Mouse (Mus musculus) activated CD4-positive, CD25-positive, alpha-beta regulatory T cell (primary cell): ENCODE results near the gene Slc23a2. TPM values are rescaled to one million over a fixed set of nuclear protein-coding genes. Genes with fewer than 3 reads are reported as not detected.

ENCODE experiments used
- polyA plus RNA-seq, 2 experiments: library from polyadenylated mRNA; unstranded; fragments of 100-300 nt; shearing (Covaris generic); gene quantifications; one replicate each; pipeline ENCODE4 v1.2.1; 2017

The Slc23a2 gene
- 10 to 100 TPM; 28.6 to 42.6 TPM for polyA plus RNA-seq

GRCm38 (mm10) chr2:132144971-132145691 is at the start of gene Slc23a2:
TSS of gene Slc23a2 (minus strand) at chr2:132145108.

GRCm38 (mm10) chr2:132029646-132030417 is 115.1 kb downstream of the Slc23a2 start, which contains the start of gene Rassf2:
TSS of gene Rassf2 (minus strand) at chr2:132030258.

Other genes starting within 250 kb of the Slc23a2 start
- 10 to 100 TPM in 1 of 2 experiments, 1 to 10 TPM in 1; 7.4 to 19.5 TPM for gene Prnp, start 235.2 kb downstream of the Slc23a2 start, polyA plus RNA-seq
- gene Prn, start 235.2 kb downstream of the Slc23a2 start, polyA plus RNA-seq: not detected
- not detected for gene Prnd, start 194.2 kb downstream of the Slc23a2 start, polyA plus RNA-seq
- 10 to 100 TPM; 61.4 to 77.7 TPM for gene Rassf2, start 114.8 kb downstream of the Slc23a2 start, polyA plus RNA-seq
- gene Tmem230, start 102.7 kb upstream of the Slc23a2 start, polyA plus RNA-seq: 10 to 100 TPM; 46.0 to 49.2 TPM
- gene Pcna, start 108.2 kb upstream of the Slc23a2 start, polyA plus RNA-seq: 100 to 1,000 TPM; 191 to 210 TPM
- gene Cds2, start 118.0 kb upstream of the Slc23a2 start, polyA plus RNA-seq: 10 to 100 TPM; 35.7 to 73.1 TPM
- under 1 TPM in 1 of 2 experiments, not detected in 1; 0.49 TPM for gene Prokr2, start 240.3 kb upstream of the Slc23a2 start, polyA plus RNA-seq